In genomic region chr6:23809344-23809743, GRCm38 (mm10) we compare ENCODE assay signal across 26 mouse cellular contexts. TPM values are rescaled to one million over a fixed set of nuclear protein-coding genes. Genes with fewer than 3 reads are reported as not detected.
DNase-seq lines count a peak whose midpoint lies in the region; ATAC-seq lines count a peak whose summit lies in the region.
"Had no signal": no experiment of that assay in that cellular context is flagged by ENCODE, and none has a peak within 500 bp of the region (broad histone marks: within the 10 kb centered on the region; RNA-seq: fewer than 3 reads in every experiment).

No protein-coding gene starts in this region.

- H3K4me2 ChIP-seq in forebrain, embryonic 15.5 days (replicated peaks), result no peak overlapping the region
- no peak overlapping the region for H3K4me2 ChIP-seq in forebrain, embryonic 12.5 days
- no peak overlapping the region for H3K4me2 ChIP-seq in midbrain, embryonic 15.5 days
- H3K4me2 ChIP-seq in midbrain, embryonic 13.5 days (replicated peaks), result no peak overlapping the region
- H3K4me2 ChIP-seq: heart, embryonic 15.5 days; hindbrain, embryonic 15.5 days; intestine, embryonic 15.5 days; limb, embryonic 12.5 days; liver, embryonic 15.5 days; lung, embryonic 14.5 days had no signal

- no peaks in the 10 kb centered on the region for H3K9me3 ChIP-seq in forebrain, embryonic 15.5 days
- H3K9me3 ChIP-seq in forebrain, embryonic 12.5 days, result no peaks in the 10 kb centered on the region
- H3K9me3 ChIP-seq in midbrain, embryonic 15.5 days, result no peaks in the 10 kb centered on the region
- H3K9me3 ChIP-seq in midbrain, embryonic 13.5 days, result no peaks in the 10 kb centered on the region
- H3K9me3 ChIP-seq: heart, embryonic 10.5 days; heart, embryonic 15.5 days; hindbrain, embryonic 15.5 days; intestine, embryonic 15.5 days; liver, embryonic 15.5 days had no signal

- no peaks in the 10 kb centered on the region for H3K4me1 ChIP-seq in forebrain, embryonic 15.5 days
- no peaks in the 10 kb centered on the region for H3K4me1 ChIP-seq in forebrain, embryonic 12.5 days
- no peaks in the 10 kb centered on the region for H3K4me1 ChIP-seq in midbrain, embryonic 15.5 days
- no peaks in the 10 kb centered on the region for H3K4me1 ChIP-seq in midbrain, embryonic 13.5 days (replicated peaks)
- H3K4me1 ChIP-seq: heart, embryonic 10.5 days; heart, embryonic 15.5 days; hindbrain, embryonic 15.5 days; intestine, embryonic 15.5 days; limb, embryonic 12.5 days; liver, embryonic 15.5 days had no signal

- ATAC-seq in forebrain, embryonic 15.5 days (replicated peaks), result 0 out of 2 replicates have a peak, but pooled peaks have one; percentile 19
- ATAC-seq in forebrain, embryonic 12.5 days (ENCODE audit: low FRiP score), result no peak
- peak; percentile 42; the same call in 1 of the 2 replicates for ATAC-seq in midbrain, embryonic 15.5 days (replicated peaks)
- ATAC-seq in midbrain, embryonic 13.5 days, result no peak
- ATAC-seq: activated CD4-positive, CD25-positive, alpha-beta regulatory T cell, adult 4 months; intestine, embryonic 15.5 days had no signal

- peak; percentile 38 to 42 for DNase-seq in cerebellum, adult 18-20 months
- no peak for DNase-seq in cerebellum, adult 9-11 months
- peak; percentile 9 for DNase-seq in retina, postnatal 1 day
- no peak for DNase-seq in left cerebral cortex, postnatal 4 days
- DNase-seq: adrenal gland, adult 2 months; adrenal gland, postnatal 36 days; gastrocnemius, postnatal 25 days; heart, adult 11 months; kidney, adult 8-10 months; thymus, adult 2 months; thymus, postnatal 36 days had no signal

- no peak overlapping the region for H3K27ac ChIP-seq in forebrain, embryonic 15.5 days (replicated peaks)
- no peak overlapping the region for H3K27ac ChIP-seq in forebrain, embryonic 12.5 days
- no peak overlapping the region for H3K27ac ChIP-seq in midbrain, embryonic 15.5 days
- no peak overlapping the region for H3K27ac ChIP-seq in midbrain, embryonic 13.5 days
- H3K27ac ChIP-seq: heart, embryonic 10.5 days; heart, embryonic 15.5 days; hindbrain, embryonic 15.5 days; intestine, embryonic 15.5 days; kidney, postnatal 0 days; limb, embryonic 12.5 days; liver, embryonic 15.5 days had no signal

- intact Hi-C loops in left cerebral cortex, postnatal 4 days (cut with DNase I), result no loop called here

- WGBS in forebrain, embryonic 15.5 days, result 61% methylated on average over 6 of the region's 6 CpGs
- 81% methylated on average over 6 of the region's 6 CpGs for WGBS in forebrain, embryonic 12.5 days
- WGBS in midbrain, embryonic 15.5 days, result 76% methylated on average over 6 of the region's 6 CpGs
- WGBS in midbrain, embryonic 13.5 days, result 88% methylated on average over 6 of the region's 6 CpGs

- no peak overlapping the region for H3K9ac ChIP-seq in forebrain, embryonic 15.5 days (replicated peaks)
- H3K9ac ChIP-seq in forebrain, embryonic 12.5 days, result no peak overlapping the region
- no peak overlapping the region for H3K9ac ChIP-seq in midbrain, embryonic 15.5 days
- no peak overlapping the region for H3K9ac ChIP-seq in midbrain, embryonic 13.5 days (replicated peaks)
- H3K9ac ChIP-seq: heart, embryonic 15.5 days; hindbrain, embryonic 15.5 days; intestine, embryonic 15.5 days; limb, embryonic 12.5 days; liver, embryonic 15.5 days; lung, embryonic 14.5 days had no signal

- no peaks in the 10 kb centered on the region for H3K36me3 ChIP-seq in forebrain, embryonic 15.5 days
- H3K36me3 ChIP-seq in forebrain, embryonic 12.5 days (replicated peaks), result no peaks in the 10 kb centered on the region
- H3K36me3 ChIP-seq in midbrain, embryonic 15.5 days (replicated peaks), result no peaks in the 10 kb centered on the region
- no peaks in the 10 kb centered on the region for H3K36me3 ChIP-seq in midbrain, embryonic 13.5 days
- H3K36me3 ChIP-seq: heart, embryonic 10.5 days; heart, embryonic 15.5 days; hindbrain, embryonic 15.5 days; intestine, embryonic 15.5 days; limb, embryonic 12.5 days; liver, embryonic 15.5 days had no signal

- H3K27me3 ChIP-seq in forebrain, embryonic 15.5 days, result no peaks in the 10 kb centered on the region
- H3K27me3 ChIP-seq in forebrain, embryonic 12.5 days, result no peaks in the 10 kb centered on the region
- no peaks in the 10 kb centered on the region for H3K27me3 ChIP-seq in midbrain, embryonic 15.5 days (replicated peaks)
- H3K27me3 ChIP-seq in midbrain, embryonic 13.5 days, result no peaks in the 10 kb centered on the region
- H3K27me3 ChIP-seq: CH12.LX; heart, embryonic 15.5 days; hindbrain, embryonic 15.5 days; intestine, embryonic 15.5 days; limb, embryonic 12.5 days; liver, embryonic 15.5 days had no signal

- H3K4me3 ChIP-seq in forebrain, embryonic 15.5 days, result no peak overlapping the region
- H3K4me3 ChIP-seq in forebrain, embryonic 12.5 days (replicated peaks), result no peak overlapping the region
- H3K4me3 ChIP-seq in midbrain, embryonic 15.5 days, result no peak overlapping the region
- H3K4me3 ChIP-seq in midbrain, embryonic 13.5 days (replicated peaks), result no peak overlapping the region
- H3K4me3 ChIP-seq: heart, embryonic 10.5 days; heart, embryonic 15.5 days; hindbrain, embryonic 15.5 days; intestine, embryonic 15.5 days; limb, embryonic 12.5 days; liver, embryonic 15.5 days had no signal

RNA-seq across cellular contexts. Expression of gene Cadps2, which starts 29.9 kb away (rescaled TPM):
- 4.9 and 6.1 TPM in 2 replicates for polyA plus RNA-seq in forebrain, embryonic 15.5 days (2015; fragmentation: Nextera tagmentation; extraction: Ambion mirVana)
- 4.0 and 4.2 TPM in 2 replicates for polyA plus RNA-seq in forebrain, embryonic 12.5 days (2016; fragmentation: Nextera tagmentation; extraction: Ambion mirVana)
- 7.6 and 7.9 TPM in 2 replicates for polyA plus RNA-seq in midbrain, embryonic 15.5 days (2015; fragmentation: Nextera tagmentation; extraction: Ambion mirVana)
- 3.4 and 4.7 TPM in 2 replicates for polyA plus RNA-seq in midbrain, embryonic 13.5 days (2015; fragmentation: Nextera tagmentation; extraction: Ambion mirVana)
- 10 to 100 TPM; 36.5 to 38.5 TPM for total RNA-seq in left cerebral cortex, postnatal 4 days (2021)
- total RNA-seq: CH12.LX had no signal
- polyA plus RNA-seq: C2C12 had no signal

Comparison
In these comparisons a context has a peak if more than half of its experiments do, and no peak if none do; other contexts are left out.
1. DNase-seq: peak in cerebellum, adult 18-20 months (2 of 2) and retina, postnatal 1 day (single experiment); none in cerebellum, adult 9-11 months (single experiment) and left cerebral cortex, postnatal 4 days (single experiment).
2. ATAC-seq: peak in forebrain, embryonic 15.5 days (single experiment) and midbrain, embryonic 15.5 days (single experiment); none in forebrain, embryonic 12.5 days (single experiment) and midbrain, embryonic 13.5 days (single experiment).